Mouse (Mus musculus): ENCODE measurements around the gene Fam208a. TPM values are rescaled to one million over a fixed set of nuclear protein-coding genes. Genes with fewer than 3 reads are reported as not detected.

Fam208a gene
- 31.6 and 32.1 TPM in 2 replicates for polyA plus RNA-seq (2012; rRNA removed)

DNA sequence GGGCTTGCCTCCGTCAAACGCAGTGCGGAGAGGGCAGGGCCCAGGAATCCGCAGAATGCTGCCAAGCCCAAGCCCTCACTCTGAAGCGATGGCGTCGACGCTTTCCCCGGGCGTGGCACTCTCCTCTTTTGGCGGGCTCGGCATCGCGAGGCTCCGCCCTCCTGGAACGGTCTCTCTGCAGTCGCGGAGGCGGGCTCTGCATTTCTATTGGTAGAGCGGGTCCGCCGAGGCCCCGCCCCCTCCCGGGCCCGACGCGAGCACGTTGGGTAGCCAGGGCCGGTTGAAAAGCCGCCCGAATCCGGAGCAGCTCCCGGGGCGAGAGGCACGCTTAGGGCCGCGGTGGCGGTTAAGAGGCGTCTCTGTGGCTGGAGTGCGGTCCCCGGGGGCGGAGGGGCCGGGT lies at the start of gene Fam208a:
Fam208a (plus strand) TSS at position 262 of the 400 bp plus-strand sequence.

DNA sequence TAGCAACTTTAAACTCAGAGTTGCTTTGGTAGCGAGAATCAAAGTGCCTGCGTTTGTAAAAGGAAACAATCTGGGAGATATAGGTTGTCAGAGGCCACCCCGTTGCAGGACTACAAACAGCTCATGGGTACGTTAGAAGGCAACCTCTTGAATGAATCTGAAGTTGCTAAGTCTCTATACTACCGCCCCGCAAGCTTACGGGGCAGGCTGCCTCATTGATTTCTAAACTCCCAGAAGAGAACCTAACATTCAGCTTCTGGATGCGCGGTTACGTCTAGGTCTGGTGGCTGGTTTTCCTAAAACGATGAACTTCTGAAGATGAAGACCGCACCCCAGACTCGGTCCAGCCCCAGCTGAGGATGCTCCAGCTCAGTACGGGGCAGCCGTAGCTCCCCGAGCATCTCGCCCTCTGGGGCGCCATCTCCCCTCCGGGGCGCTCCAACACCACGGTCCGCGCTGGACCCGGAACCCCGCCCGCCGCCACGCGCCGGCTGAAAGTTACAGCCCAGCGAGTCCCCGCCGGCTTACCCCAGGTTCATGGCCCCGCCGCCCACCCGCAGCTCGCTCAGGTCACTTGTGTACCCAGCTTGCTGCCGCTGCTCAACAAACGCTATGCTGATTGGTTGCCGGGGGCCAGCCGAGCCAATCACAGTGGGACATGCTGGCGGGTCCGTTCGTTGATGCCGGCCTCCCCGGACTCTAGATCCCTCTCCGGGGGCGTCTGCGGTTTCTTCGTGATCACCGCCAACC lies 79.4 kb downstream of the Fam208a start, which contains the start of gene Ccdc66:
Ccdc66 (minus strand) TSS at position 567 of the 750 bp plus-strand sequence.

Other genes with a start within 250 kb of the Fam208a start
- gene Ccdc66, start 79.6 kb downstream of the Fam208a start, polyA plus RNA-seq (2012; rRNA removed) = 19.2 and 20.0 TPM in 2 replicates
- gene Erc2, start 193.6 kb downstream of the Fam208a start, polyA plus RNA-seq (2012; rRNA removed) = 31.0 and 31.8 TPM in 2 replicates